Comparison of ENCODE assay signal across 9 mouse cellular contexts in genomic region chr15:84965575-84966360, GRCm38 (mm10). TPM values are rescaled to one million over a fixed set of nuclear protein-coding genes. Genes with fewer than 3 reads are reported as not detected.
DNase-seq lines count a peak whose midpoint lies in the region; TF ChIP-seq lines count a peak whose summit lies in the region.
"Had no signal": no experiment of that assay in that cellular context is flagged by ENCODE, and none has a peak within 500 bp of the region (broad histone marks: within the 10 kb centered on the region; RNA-seq: fewer than 3 reads in every experiment).

No protein-coding gene starts in this region.

- no peak for TF ChIP-seq CTCF in lung, adult 2 months (IDR thresholded peaks at IDR 0.05; ENCODE audit: insufficient read depth, low read length)

- TF ChIP-seq POLR2A in lung, adult 2 months (IDR thresholded peaks at IDR 0.05; ENCODE audit: borderline replicate concordance, extremely low read depth, low read depth, low read length) = no peak

- H3K27ac ChIP-seq in limb, embryonic 10.5 days = no peak overlapping the region

- WGBS in lung, adult 2 months = 56% methylated on average over 7 of the region's 7 CpGs
- 59% methylated on average over 7 of the region's 7 CpGs for WGBS in limb, embryonic 10.5 days

- DNase-seq in adrenal gland, adult 18-20 months (ENCODE audit: low spot score in 2 of 2) = peak; percentile 53 to 63
- no peak for DNase-seq in adrenal gland, adult 8-10 months
- DNase-seq in lung, adult 2 months = peak; percentile 34
- DNase-seq in lung, adult 18-20 months = no peak
- peak; percentile 83 for DNase-seq in embryo, embryonic 10 days (ENCODE audit: low spot score)
- peak; percentile 83 for DNase-seq in limb, embryonic 10.5 days (ENCODE audit: low spot score)
- peak; percentile 63 for DNase-seq in thymus, postnatal 25 days
- DNase-seq in layer of hippocampus, postnatal 14 days (ENCODE audit: low spot score in 2 of 2) = no peak

- peaks cover 6% of the 10 kb centered on the region for H3K36me3 ChIP-seq in limb, embryonic 10.5 days

- no peaks in the 10 kb centered on the region for H3K27me3 ChIP-seq in limb, embryonic 10.5 days (ENCODE audit: low read depth, poor library complexity, severe bottlenecking)

- no peaks in the 10 kb centered on the region for H3K4me1 ChIP-seq in lung, adult 2 months (ENCODE audit: control insufficient read depth, insufficient read depth, low read length)
- peaks cover 1% of the 10 kb centered on the region for H3K4me1 ChIP-seq in limb, embryonic 10.5 days

- H3K9me3 ChIP-seq in limb, embryonic 10.5 days (replicated peaks) = no peaks in the 10 kb centered on the region

- H3K4me3 ChIP-seq in lung, adult 2 months (replicated peaks; ENCODE audit: extremely low read depth, low read depth, low read length) = no peak overlapping the region
- no peak overlapping the region for H3K4me3 ChIP-seq in limb, embryonic 10.5 days

RNA-seq across cellular contexts. Expression of gene 5031439G07Rik, which starts 22.6 kb away (rescaled TPM):
- 10 to 100 TPM; 38.8 to 53.7 TPM for total RNA-seq in adrenal gland, adult 18-20 months (2021)
- 10 to 100 TPM; 36.8 to 56.2 (median 47.5) TPM for total RNA-seq in adrenal gland, adult 8-10 months (2022)
- 17.1 and 23.2 TPM in 2 replicates for polyA plus RNA-seq in lung, adult 2 months (2012; rRNA removed)
- polyA plus RNA-seq in limb, embryonic 10.5 days (2016; fragmentation: Nextera tagmentation; extraction: Ambion mirVana) = 9.7 and 10.1 TPM in 2 replicates
- 100 to 1,000 TPM; 114 TPM for total RNA-seq in layer of hippocampus, postnatal 14 days (2021)

RNA-seq across cellular contexts. Expression of gene Nup50, which starts 42.6 kb away (rescaled TPM):
- total RNA-seq in adrenal gland, adult 18-20 months (2021) = 10 to 100 TPM; 41.0 to 45.8 TPM
- total RNA-seq in adrenal gland, adult 8-10 months (2022) = 10 to 100 TPM; 38.0 to 43.1 (median 41.5) TPM
- polyA plus RNA-seq in lung, adult 2 months (2012; rRNA removed) = 5.6 and 6.8 TPM in 2 replicates
- 67.9 and 69.1 TPM in 2 replicates for polyA plus RNA-seq in limb, embryonic 10.5 days (2016; fragmentation: Nextera tagmentation; extraction: Ambion mirVana)
- 10 to 100 TPM; 30.6 to 32.8 TPM for total RNA-seq in layer of hippocampus, postnatal 14 days (2021)

RNA-seq across cellular contexts. Expression of gene Gm29666, which starts 45.9 kb away (rescaled TPM):
- total RNA-seq in adrenal gland, adult 18-20 months (2021) = under 1 TPM; 0.16 to 0.17 TPM
- under 1 TPM; 0.20 to 0.55 (median 0.35) TPM for total RNA-seq in adrenal gland, adult 8-10 months (2022)
- polyA plus RNA-seq in lung, adult 2 months (2012; rRNA removed) = 0.07 and 0.20 TPM in 2 replicates
- 1.2 and 1.3 TPM in 2 replicates for polyA plus RNA-seq in limb, embryonic 10.5 days (2016; fragmentation: Nextera tagmentation; extraction: Ambion mirVana)
- 1 to 10 TPM; 1.0 to 1.1 TPM for total RNA-seq in layer of hippocampus, postnatal 14 days (2021)

RNA-seq across cellular contexts. Expression of gene Upk3a, which starts 51.2 kb away (rescaled TPM):
- not detected for total RNA-seq in adrenal gland, adult 18-20 months (2021)
- total RNA-seq in adrenal gland, adult 8-10 months (2022) = not detected
- polyA plus RNA-seq in lung, adult 2 months (2012; rRNA removed) = 2.0 and 3.0 TPM in 2 replicates
- not detected in 2 replicates for polyA plus RNA-seq in limb, embryonic 10.5 days (2016; fragmentation: Nextera tagmentation; extraction: Ambion mirVana)
- total RNA-seq in layer of hippocampus, postnatal 14 days (2021) = not detected
- polyA plus RNA-seq: C2C12 had no signal

Comparison
In these comparisons a context has a peak if more than half of its experiments do, and no peak if none do; other contexts are left out.
1. DNase-seq: peak in adrenal gland, adult 18-20 months (2 of 2), lung, adult 2 months (single experiment), embryo, embryonic 10 days (single experiment), limb, embryonic 10.5 days (single experiment) and thymus, postnatal 25 days (single experiment); none in adrenal gland, adult 8-10 months (single experiment), lung, adult 18-20 months (0 of 2) and layer of hippocampus, postnatal 14 days (0 of 2).